Mouse (Mus musculus) embryo, embryonic 11 days (tissue): ENCODE results near the gene Maff.

Source experiments
- DNase-seq: peaks from one replicate; pipeline ENCODE4 v3.0.0-alpha.2; 2015

Maff gene

DNA sequence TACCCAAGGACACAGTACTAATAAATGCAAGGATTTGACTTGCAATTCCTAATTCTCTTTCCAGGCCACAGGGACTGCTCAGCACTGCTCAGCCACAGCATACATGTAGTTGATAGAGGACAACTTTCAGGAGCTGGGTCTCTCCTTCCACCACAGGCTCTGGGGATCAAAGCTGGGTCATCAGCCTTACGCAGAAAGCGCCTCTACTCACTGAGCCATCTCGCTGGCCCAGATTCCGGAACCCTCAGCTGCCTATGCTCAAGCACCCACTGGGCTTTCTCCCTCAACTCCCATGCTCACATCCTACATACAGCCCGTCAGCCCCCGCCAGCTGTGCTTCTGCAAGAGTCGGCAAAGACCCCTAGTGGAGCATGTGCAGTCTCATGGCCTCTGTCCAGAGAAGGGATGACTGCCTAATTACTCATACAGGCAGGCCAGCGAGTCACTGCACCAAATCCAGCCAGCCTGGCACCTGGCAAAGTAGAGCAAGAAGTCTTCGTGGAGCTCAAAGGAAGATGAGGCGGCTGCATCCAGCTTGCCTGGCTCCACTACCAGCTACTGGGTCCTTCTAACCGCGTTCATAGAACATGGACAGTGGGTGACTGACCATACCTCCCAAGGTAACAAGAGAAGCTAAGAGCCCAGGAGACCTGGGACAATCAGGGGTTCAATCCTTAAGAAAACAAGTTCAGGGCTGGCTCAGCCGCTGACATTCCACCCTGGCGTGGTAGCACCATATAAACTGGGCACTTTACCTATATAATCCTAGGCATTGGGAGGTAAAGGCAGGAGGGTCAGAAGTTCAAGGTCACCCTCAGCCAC lies 53.0 kb downstream of the Maff start:
- no peak for DNase-seq

DNA sequence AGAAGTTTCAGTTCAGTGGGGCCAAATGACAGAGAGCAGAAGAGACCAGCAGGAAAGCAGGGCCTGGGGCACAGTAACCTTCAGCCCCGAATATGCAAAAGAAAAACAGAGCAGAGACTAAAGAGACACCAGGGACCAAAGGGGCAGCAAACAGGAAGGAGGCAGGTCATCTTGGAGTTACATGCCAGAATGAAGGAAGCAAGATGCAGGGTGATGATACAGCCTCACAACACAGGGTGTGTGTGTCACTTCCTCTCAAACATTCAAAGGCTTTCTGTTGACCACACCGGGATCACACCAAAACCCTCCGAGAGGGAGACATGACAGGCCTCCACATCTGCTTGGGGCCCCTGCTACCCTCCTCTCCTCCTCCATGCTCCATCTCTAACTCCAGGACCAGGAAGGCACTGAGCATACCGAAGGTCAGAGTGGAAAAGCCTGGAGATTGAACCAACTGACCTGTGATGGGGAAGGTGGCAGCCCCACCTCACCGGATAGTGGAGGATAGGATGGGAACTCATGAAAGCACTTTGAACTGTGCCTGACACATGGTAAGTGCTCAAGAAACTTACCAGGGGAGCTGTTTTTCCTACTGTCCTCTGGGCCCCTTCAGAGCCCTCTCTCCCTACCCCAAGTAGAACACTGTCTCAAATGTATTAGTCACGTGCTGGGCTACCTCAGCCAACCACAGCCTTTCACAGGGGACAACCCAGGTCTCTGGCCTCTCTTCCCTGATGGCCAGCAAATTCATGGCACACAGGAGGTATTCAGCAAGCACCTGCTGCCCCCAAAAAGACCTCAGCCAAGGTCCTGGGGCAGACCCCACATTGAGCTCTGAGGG lies 53.9 kb downstream of the Maff start:
- no peak for DNase-seq

DNA sequence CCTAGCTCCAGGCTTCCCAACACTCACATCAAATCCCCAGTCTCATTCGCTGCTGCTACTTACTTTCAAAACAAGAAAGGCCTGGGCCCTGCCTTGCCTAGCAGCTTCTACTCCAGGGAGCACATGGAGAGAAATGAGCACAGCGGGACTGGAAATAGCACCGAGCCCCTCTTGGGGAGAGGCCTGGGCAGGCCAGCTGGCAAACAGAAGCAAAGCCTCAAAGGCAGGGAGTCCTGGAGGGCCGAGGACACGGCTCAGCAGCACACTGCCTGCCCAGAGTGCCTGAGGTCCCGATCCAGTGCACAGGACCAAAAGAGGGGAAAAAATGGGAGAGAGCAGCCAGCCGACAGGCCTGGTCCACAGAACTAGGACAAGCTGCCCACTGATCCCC lies 54.5 kb downstream of the Maff start:
- no peak for DNase-seq

DNA sequence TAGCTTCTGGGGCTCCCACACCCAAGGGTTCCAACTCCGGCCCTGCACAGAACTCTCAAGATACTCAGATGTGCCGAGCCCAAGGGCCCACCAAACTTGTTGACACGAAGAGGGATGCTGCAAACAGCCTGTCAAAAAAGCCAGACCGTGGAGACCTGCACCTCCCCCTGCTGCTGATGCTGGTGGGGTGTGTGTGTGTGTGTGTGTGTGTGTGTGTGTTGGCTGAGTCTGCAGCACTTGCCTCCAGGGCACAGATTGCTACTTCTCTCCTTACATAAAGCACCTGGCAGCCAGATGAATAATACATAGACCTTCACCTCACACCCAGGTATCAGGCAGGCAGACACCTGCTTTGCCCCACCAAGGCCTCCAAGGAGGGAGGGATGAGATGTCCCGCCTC lies 55.8 kb downstream of the Maff start:
- no peak for DNase-seq

DNA sequence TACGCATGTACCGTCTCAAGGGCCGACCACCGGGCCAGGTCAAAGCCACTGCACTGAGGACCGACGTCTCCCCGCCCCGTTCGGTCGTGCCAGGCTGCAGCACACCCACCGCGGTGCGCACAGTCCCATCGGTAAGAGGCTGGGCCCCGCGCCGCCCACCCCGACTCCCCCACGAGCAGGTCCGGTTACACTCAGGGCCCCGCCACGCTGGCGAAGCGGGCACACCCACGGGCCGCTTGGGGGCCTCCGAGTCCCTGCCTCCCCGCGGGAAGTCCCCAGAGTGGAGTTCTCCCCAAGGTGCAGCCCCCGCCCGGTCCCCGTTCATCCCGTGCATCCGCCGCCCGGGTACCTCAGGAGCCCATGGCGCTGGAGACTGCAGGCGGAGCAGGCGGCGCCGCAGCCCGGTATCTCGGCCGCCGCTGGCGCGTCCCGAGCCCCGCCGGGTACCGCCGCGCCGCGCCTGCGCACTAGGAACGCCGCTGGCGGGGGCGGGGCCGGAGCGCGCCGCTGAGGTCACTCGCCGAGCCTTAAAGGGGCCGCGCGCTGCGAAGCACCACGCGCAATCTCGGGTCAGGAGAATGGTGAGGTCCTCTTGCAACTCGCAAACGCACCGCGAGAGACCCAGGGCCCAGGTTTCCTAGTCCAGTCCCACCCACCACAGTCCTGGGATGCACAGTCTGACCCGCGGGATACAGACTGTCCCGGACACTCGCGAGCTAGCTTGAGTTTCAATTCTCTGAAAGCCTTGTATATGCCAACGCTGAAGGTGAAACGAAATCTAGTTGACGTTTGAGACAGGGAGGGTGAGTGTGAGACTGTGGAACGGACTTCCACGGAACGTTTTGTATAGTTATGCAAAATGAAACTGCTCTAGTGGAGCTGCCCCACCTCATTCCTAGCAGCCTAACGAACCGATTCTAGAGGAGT lies 56.7 kb downstream of the Maff start, which contains the start of gene Tmem184b:
Gene Tmem184b (minus strand): TSS at position 734 of the 927 bp plus-strand sequence.
- peak; percentile 94 for DNase-seq

DNA sequence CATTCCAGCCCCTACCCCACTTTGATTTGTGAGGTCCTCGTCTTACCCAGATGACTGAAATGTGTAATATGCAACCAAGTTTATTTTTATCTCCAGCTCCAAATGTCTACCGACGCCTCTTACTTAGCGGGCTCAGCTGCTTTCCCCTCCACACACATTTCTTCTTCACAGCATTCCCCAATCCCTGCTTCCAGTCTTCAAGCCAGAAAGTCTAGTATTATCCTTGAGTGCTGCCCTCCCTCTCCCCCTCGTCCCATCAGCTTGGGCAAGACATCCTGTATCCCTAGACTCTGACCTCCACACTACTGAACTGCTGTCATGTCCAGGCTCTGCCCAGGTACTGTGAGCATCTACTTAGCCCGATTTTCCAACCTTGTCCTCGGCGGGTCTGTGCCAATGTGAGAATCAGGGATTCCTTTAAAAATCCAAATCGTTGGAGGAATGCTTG lies 57.4 kb downstream of the Maff start:
- DNase-seq = no peak

DNA sequence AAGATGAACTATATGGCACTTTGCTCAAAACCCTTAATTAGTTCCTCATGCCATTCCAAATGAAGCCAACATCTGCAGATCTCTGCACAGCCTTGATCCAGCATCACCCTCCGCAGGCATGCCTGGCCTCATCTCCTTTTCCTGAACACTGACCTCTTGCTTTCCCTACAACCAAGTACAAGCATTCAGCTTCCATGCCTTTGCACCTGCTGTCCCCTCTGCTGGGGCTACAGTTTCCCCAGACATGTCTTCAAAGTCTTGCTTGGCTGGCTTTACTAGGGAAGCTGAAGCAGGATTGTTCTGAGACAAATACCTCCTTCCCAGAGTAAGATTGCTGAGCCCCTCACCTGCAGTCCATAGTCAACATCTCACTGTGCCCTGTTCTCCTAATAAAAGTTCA lies 57.9 kb downstream of the Maff start:
- DNase-seq = no peak

DNA sequence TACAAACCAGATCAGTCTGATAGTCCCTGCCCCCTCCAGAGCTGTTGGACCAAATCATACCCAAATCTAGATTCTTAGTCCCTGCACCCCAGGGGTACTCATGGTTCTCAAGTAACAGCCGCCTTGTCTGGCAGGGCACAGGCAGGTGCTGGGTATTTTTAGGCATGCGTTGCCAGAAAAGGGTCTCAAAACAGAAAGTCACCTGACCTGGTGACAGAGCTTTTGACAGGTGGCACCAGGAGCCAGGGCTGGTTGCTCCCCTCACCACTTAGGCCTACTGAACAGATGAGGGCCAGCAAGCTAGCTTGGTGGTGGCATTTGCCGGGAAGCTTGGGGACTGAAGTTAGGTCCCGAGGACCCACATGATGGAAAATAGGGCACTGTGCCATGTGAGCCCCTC lies 60.1 kb downstream of the Maff start:
- no peak for DNase-seq
